Mouse (Mus musculus) intestine, postnatal 0 days (tissue): ENCODE data around the gene Itgb1bp1. TPM values are rescaled to one million over a fixed set of nuclear protein-coding genes. Genes with fewer than 3 reads are reported as not detected.

ENCODE experiments used
- ATAC-seq: fragments of 200-750 bp; cut with Nextera tagmentation; 2 replicates; pipeline ENCODE4 v1.8.0; 2017; ENCODE audit warnings: mild to moderate bottlenecking, moderate TSS enrichment, moderate library complexity
- H3K27ac ChIP-seq: fragments of 300-500 bp; sonication (generic); 2 replicates; pipeline ENCODE4 v1.5.1; 2014; ENCODE audit warnings: mild to moderate bottlenecking, low read depth, low read length, moderate library complexity
- H3K27me3 ChIP-seq: fragments of 300-500 bp; sonication (generic); replicated peaks from 2 replicates; pipeline ENCODE4 v1.6.1; 2014; ENCODE audit warnings: low read length, mixed read lengths; ENCODE audit not compliant: control insufficient read depth, insufficient read depth
- H3K36me3 ChIP-seq: fragments of 300-500 bp; sonication (generic); 2 replicates; pipeline ENCODE4 v1.6.1; 2014; ENCODE audit warnings: mild to moderate bottlenecking, moderate library complexity; ENCODE audit not compliant: control insufficient read depth, insufficient read depth
- H3K4me1 ChIP-seq: fragments of 300-500 bp; sonication (generic); replicated peaks from 2 replicates; pipeline ENCODE4 v1.6.1; 2014; ENCODE audit warnings: antibody characterized with exemption, low read length, mixed read lengths; ENCODE audit not compliant: control insufficient read depth, insufficient read depth
- H3K4me2 ChIP-seq: fragments of 300-500 bp; sonication (generic); replicated peaks from 2 replicates; pipeline ENCODE4 v1.6.1; 2014; ENCODE audit warnings: low read depth, mild to moderate bottlenecking, moderate library complexity
- H3K4me3 ChIP-seq: fragments of 300-500 bp; sonication (generic); 2 replicates; pipeline ENCODE4 v1.5.1; 2014; ENCODE audit warnings: low read depth, low read length
- H3K9ac ChIP-seq: fragments of 300-500 bp; sonication (generic); 2 replicates; pipeline ENCODE4 v1.6.1; 2014; ENCODE audit warnings: mild to moderate bottlenecking, low read depth, low read length
- H3K9me3 ChIP-seq: fragments of 300-500 bp; sonication (generic); 2 replicates; pipeline ENCODE4 v1.6.1; 2016; ENCODE audit warnings: mixed run types; ENCODE audit not compliant: control insufficient read depth
- CTCF ChIP-seq: sonication (generic); IDR thresholded peaks from 2 replicates; pipeline ENCODE4 v1.5.1; 2016; ENCODE audit warnings: low read depth, mild to moderate bottlenecking, control low read depth, antibody characterized with exemption, moderate library complexity
- WGBS: fragments of 180-500 bp; shearing (Covaris S2); extraction: QIAGEN DNeasy Blood & Tissue Kit; methylation state at CpG from one replicate; pipeline ENCODE4 v1.1.7; 2014; 5-methylcytosine and 5-hydroxymethylcytosine counted together
- polyA plus RNA-seq: library from polyadenylated mRNA; unstranded; fragments of >200 nt; fragmentation: Nextera tagmentation; extraction: Ambion mirVana; gene quantifications from 2 replicates; pipeline ENCODE4 v1.2.1, GENCODE M21; 2015

The Itgb1bp1 gene
- polyA plus RNA-seq, 1 experiment from 2014 or later: 34.4 TPM

GRCm38 (mm10) chr12:21264241-21264640 is 21.8 kb downstream of the Itgb1bp1 start:
- ATAC-seq: no peak
- no peak overlapping the region for H3K9ac ChIP-seq
- no peak overlapping the region for H3K4me3 ChIP-seq
- peak overlapping the region; percentile 46; the same call in 1 of the 2 replicates for H3K27ac ChIP-seq
- no peak for TF ChIP-seq CTCF
- peaks cover 36% of the 10 kb centered on the region for H3K36me3 ChIP-seq
- no peaks in the 10 kb centered on the region for H3K4me1 ChIP-seq
- no peaks in the 10 kb centered on the region for H3K9me3 ChIP-seq
- WGBS: 66% methylated on average over 5 of the region's 5 CpGs
- no peaks in the 10 kb centered on the region for H3K27me3 ChIP-seq
- no peak overlapping the region for H3K4me2 ChIP-seq

- Histone ChIP-seq H3K36me3 (peaks cover 32% of the 10 kb centered on the region), H3K4me1 (no peaks in the 10 kb centered on the region), H3K4me3 (no peak overlapping the region), H3K4me2 (no peak overlapping the region), H3K9ac (no peak overlapping the region), H3K9me3 (no peaks in the 10 kb centered on the region), H3K27me3 (no peaks in the 10 kb centered on the region), H3K27ac (no peak overlapping the region)
- 92% methylated on average over 5 of the region's 5 CpGs for WGBS
- TF ChIP-seq CTCF: no peak
- no peak for ATAC-seq
These were observed 22.8 kb downstream of the Itgb1bp1 start for GRCm38 (mm10) chr12:21263256-21263655.

- no peak for ATAC-seq
- Histone ChIP-seq H3K9me3 (no peaks in the 10 kb centered on the region), H3K4me3 (no peak overlapping the region), H3K4me2 (no peak overlapping the region), H3K27me3 (no peaks in the 10 kb centered on the region), H3K27ac (no peak overlapping the region), H3K36me3 (peaks cover 30% of the 10 kb centered on the region), H3K4me1 (no peaks in the 10 kb centered on the region), H3K9ac (no peak overlapping the region)
- 76% methylated on average over 4 of the region's 4 CpGs for WGBS
- no peak for TF ChIP-seq CTCF
These were observed 24.6 kb downstream of the Itgb1bp1 start for GRCm38 (mm10) chr12:21261521-21261920.

- Histone ChIP-seq H3K9ac (no peak overlapping the region), H3K27me3 (no peaks in the 10 kb centered on the region), H3K27ac (no peak overlapping the region), H3K4me1 (no peaks in the 10 kb centered on the region), H3K4me2 (no peak overlapping the region), H3K36me3 (peaks cover 38% of the 10 kb centered on the region), H3K4me3 (no peak overlapping the region), H3K9me3 (no peaks in the 10 kb centered on the region)
- peak; percentile 76 for TF ChIP-seq CTCF
- no peak for ATAC-seq
- WGBS: 94% methylated on average over 6 of the region's 6 CpGs
These were observed 25.4 kb downstream of the Itgb1bp1 start for GRCm38 (mm10) chr12:21260494-21261256.

- Histone ChIP-seq H3K27me3 (no peaks in the 10 kb centered on the region), H3K4me2 (no peak overlapping the region), H3K27ac (no peak overlapping the region), H3K4me1 (0 out of 2 replicates have a peak, but pooled peaks cover 3% of the 10 kb centered on the region), H3K9me3 (no peaks in the 10 kb centered on the region), H3K4me3 (no peak overlapping the region), H3K36me3 (peaks cover 19% of the 10 kb centered on the region), H3K9ac (no peak overlapping the region)
- 43% methylated on average over 7 of the region's 7 CpGs for WGBS
- no peak for TF ChIP-seq CTCF
- ATAC-seq: peak; percentile 49
These were observed 38.2 kb downstream of the Itgb1bp1 start for GRCm38 (mm10) chr12:21247711-21248392.

DNA sequence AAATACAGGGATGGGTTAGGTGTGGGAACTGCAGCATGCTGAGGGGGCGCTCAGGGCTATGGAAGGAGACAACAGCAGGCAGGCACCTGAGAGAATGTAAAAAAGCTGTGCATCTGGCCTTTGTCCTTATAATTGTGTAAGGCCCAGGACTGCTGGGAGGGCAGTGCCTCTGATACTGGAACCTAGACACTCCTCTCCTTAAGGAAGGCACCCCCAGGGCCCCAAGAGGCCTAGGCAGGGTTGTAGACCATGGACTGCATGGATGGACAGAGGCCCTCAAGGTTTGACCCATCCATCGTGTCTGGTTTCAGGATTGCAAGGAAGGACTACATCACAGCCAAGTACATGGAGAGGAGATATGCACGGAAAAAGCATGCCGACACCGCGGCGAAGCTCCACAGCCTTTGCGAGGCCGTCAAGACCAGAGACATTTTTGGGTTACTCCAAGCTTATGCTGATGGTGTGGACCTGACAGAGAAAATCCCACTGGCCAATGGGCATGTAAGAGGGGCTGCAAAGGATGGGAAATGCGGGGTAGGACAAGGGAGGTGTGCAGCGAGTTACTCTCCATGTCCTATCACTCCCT is 41.6 kb downstream of the Itgb1bp1 start:
- Histone ChIP-seq H3K9ac (no peak overlapping the region), H3K9me3 (no peaks in the 10 kb centered on the region), H3K27ac (no peak overlapping the region), H3K36me3 (peaks cover 5% of the 10 kb centered on the region; the same call in 1 of the 2 replicates), H3K4me2 (no peak overlapping the region), H3K27me3 (no peaks in the 10 kb centered on the region), H3K4me1 (0 out of 2 replicates have a peak, but pooled peaks cover 3% of the 10 kb centered on the region), H3K4me3 (no peak overlapping the region)
- TF ChIP-seq CTCF: no peak
- ATAC-seq: peak; percentile 80
- WGBS: 90% methylated on average over 11 of the region's 11 CpGs
